Mouse (Mus musculus): ENCODE data around the gene Fbl.
"Not testable (repeated sequence)": the region's sequence is repeated elsewhere in the genome, so short reads cannot be mapped to it uniquely, and the experiment has no call there.

The Fbl gene

GRCm38 (mm10) chr7:28169489-28170422, at the start of gene Fbl:
Gene Fbl (plus strand): TSS chr7:28169710.
- DNase-seq (ENCODE audit: low spot score in 2 of 2), result peak; percentile 85 to 91

DNA sequence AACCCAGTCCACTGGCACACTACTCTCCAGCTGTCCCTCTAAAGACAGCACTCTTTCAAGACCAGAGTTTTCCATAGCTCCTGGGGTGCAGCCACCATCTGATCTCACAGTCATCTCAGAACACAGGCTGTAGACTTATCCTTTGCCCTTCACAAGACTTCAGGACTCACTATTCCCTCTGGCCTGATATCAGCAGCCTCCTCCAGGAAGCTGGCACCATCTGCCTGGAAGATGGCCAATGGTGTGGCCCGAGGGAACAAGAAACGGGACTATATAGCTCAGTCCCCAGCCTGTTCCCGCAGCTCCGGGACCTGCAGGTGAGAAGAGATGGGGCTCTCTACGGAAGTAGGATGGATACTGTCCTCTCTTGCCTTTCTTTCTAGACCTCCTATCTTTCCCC, 40.3 kb upstream of the Fbl start, which contains the start of gene 9530053A07Rik:
9530053A07Rik (plus strand) TSS at position 301 of the 400 bp plus-strand sequence.
- no peak for DNase-seq (ENCODE audit: low spot score in 2 of 2)

GRCm38 (mm10) chr7:28137613-28138012, 31.9 kb upstream of the Fbl start:
- DNase-seq (ENCODE audit: low spot score in 2 of 2), result no peak

DNA sequence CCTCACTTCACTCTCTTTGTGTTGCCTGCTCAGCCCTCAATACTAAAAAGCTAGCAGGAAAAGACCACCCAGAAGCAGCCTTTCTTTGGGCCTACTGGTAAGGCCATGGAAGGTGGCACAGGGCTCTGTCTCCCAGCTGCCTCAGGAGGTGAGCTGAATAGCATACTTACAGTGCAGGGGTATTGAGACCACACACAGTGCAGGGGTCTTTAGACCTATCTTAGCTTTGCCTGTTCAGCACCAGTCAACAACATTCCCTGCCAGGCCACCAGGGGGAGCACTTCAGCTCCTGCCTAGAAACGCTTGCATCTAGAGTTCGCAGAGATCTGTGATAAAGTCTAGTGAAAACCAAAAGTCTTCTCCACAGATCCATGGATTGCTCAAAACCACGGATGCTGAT, 21.2 kb upstream of the Fbl start:
- DNase-seq (ENCODE audit: low spot score in 2 of 2), result peak; percentile 11 to 32

DNA sequence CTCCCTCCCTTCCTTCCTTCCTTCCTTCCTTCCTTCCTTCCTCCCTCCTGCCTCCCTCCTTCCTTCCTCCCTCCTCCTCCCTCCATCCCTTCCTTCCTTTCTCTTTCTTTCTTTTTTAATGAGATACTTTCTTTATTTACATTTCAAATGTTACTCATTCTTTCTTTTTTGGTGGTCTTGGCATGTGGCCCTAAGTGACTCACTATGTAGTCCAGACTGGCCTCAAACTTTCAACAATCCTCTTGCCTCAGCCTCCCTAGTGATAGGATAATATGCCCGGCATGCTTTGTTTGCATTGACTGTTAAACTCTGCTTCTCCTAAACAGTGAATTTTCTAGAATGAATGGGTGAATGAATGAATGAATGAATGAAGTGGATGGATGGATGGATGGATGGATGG, 19.7 kb upstream of the Fbl start:
- no peak for DNase-seq (ENCODE audit: low spot score in 2 of 2)

GRCm38 (mm10) chr7:28151584-28152221, 17.8 kb upstream of the Fbl start:
- DNase-seq (ENCODE audit: low spot score in 2 of 2), result no peak

DNA sequence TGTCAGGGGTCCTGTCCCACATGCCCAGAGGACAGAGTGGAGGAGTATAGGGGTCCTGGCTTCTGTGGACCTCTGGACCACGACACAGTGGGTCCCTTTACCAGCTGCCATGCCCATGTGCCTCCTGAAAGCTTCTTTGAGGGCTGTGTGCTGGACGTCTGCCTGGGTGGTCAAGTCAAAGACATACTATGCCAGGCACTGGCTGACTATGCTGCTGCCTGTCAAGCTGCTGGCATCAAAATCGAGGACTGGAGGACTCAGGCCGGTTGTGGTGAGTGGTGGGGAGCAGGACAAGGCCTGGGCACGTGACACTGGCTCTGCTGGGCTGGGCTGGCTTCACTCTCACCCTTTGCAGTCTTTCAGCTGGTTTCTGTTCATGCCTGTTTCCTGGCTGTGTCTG, 15.9 kb upstream of the Fbl start:
- not testable (repeated sequence) for DNase-seq (ENCODE audit: low spot score in 2 of 2)

- DNase-seq (ENCODE audit: low spot score in 2 of 2), result no peak
Measured at GRCm38 (mm10) chr7:28159292-28159691, 10.2 kb upstream of the Fbl start.

GRCm38 (mm10) chr7:28159893-28160292, 9.6 kb upstream of the Fbl start:
- no peak for DNase-seq (ENCODE audit: low spot score in 2 of 2)

GRCm38 (mm10) chr7:28161163-28161749, 8.3 kb upstream of the Fbl start:
- DNase-seq (ENCODE audit: low spot score in 2 of 2), result no peak

- DNase-seq (ENCODE audit: low spot score in 2 of 2), result no peak
Measured at GRCm38 (mm10) chr7:28165406-28165805, 4.1 kb upstream of the Fbl start.

GRCm38 (mm10) chr7:28168320-28169115, 992 bp upstream of the Fbl start:
- peak; percentile 48 to 65 for DNase-seq (ENCODE audit: low spot score in 2 of 2)

GRCm38 (mm10) chr7:28175358-28175757, 5.8 kb downstream of the Fbl start:
- no peak for DNase-seq (ENCODE audit: low spot score in 2 of 2)

GRCm38 (mm10) chr7:28179228-28179627, 9.7 kb downstream of the Fbl start, which contains the start of gene Dyrk1b:
Gene Dyrk1b (plus strand): TSS chr7:28179469.
- DNase-seq (ENCODE audit: low spot score in 2 of 2), result peak; percentile 98 to 99

GRCm38 (mm10) chr7:28179741-28180377, 10.3 kb downstream of the Fbl start:
- DNase-seq (ENCODE audit: low spot score in 2 of 2), result peak; percentile 95 to 96

GRCm38 (mm10) chr7:28180890-28181289, 11.4 kb downstream of the Fbl start:
- no peak for DNase-seq (ENCODE audit: low spot score in 2 of 2)

DNA sequence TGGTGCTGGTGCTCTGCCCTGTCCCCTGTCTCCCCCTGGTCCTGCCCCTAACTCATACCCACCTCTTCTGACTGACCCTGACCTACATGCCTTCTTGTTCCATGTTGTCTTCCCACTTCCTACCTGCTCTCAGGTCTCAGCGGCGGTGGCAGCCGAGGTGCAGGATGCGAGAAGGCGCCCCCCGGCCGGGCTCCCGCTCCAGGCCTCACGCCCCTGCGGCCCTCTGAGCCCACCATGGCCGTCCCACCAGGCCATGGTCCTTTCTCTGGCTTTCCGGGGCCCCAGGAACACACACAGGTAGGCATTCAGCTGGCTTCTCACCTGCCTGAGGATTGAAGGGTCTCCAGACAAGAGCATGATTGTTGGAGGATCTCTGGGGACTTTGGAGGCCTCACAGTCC, 11.9 kb downstream of the Fbl start:
- DNase-seq (ENCODE audit: low spot score in 2 of 2), result no peak

DNA sequence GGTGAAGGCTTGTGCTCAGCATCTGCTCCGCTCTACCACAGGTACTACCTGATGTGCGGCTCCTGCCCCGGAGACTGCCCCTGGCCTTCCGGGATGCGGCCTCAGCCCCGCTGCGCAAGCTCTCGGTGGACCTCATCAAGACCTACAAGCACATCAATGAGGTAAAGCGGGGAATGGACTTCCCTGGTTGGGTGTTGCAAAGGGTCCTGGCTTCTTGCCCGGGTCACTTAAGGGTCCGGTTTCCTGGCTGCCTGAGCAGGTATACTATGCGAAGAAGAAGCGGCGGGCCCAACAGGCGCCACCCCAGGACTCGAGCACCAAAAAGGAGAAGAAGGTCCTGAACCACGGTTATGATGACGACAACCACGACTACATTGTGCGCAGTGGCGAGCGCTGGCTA, 12.8 kb downstream of the Fbl start:
- no peak for DNase-seq (ENCODE audit: low spot score in 2 of 2)

GRCm38 (mm10) chr7:28185884-28186283, 16.4 kb downstream of the Fbl start:
- DNase-seq (ENCODE audit: low spot score in 2 of 2), result no peak

- DNase-seq (ENCODE audit: low spot score in 2 of 2), result no peak
Measured at GRCm38 (mm10) chr7:28186631-28187030, 17.1 kb downstream of the Fbl start.

DNA sequence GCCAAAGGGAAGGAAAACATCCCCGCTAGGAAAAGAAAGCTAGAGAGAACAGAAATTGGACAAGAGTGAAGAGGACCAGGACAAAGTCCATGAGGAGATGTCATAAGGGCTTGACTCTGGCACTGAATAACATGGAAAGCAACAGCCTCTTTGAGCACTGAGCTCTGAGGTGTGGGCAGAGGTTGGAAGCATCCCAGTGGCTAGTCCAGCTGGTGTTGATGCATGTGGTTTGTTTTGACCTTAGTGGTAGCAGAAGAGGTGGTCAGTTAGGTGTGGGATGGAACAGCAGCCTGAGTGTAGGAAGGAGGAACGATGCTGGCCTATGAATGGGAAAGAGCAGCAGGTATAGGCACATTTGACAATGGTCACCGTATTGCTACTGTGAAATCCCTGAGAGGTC, 22.0 kb downstream of the Fbl start:
- DNase-seq (ENCODE audit: low spot score in 2 of 2), result no peak
